Comparison of ENCODE assay signal across 24 mouse cellular contexts in the genomic region with DNA sequence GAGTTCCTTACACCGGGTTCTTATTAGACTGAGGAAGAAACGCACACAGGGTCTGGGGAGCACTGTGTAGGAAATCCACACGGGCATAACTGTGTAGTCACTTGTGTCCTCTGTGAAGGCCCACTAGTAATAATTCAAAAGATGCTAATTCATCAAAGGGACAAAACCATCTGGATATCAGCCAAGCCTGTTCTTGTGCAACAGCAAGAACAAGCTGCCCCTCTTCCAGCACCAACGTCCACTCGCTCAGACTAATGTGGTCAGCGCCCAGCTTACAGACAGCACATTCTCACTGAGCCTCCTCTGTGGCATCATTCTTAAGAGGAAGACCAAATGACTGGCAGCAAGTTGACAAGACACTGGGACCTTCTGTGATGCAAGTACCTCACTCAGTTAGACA. TPM values are rescaled to one million over a fixed set of nuclear protein-coding genes. Genes with fewer than 3 reads are reported as not detected.
A peak's percentile ranks its signal among the peaks of the same experiment; 100 is the strongest.
DNase-seq lines count a peak whose midpoint lies in the region; ATAC-seq lines count a peak whose summit lies in the region.
"Had no signal": no experiment of that assay in that cellular context is flagged by ENCODE, and none has a peak within 500 bp of the region (broad histone marks: within the 10 kb centered on the region; RNA-seq: fewer than 3 reads in every experiment).

No protein-coding gene starts in this region.

- ATAC-seq in megakaryocyte progenitor cell, adult 5-6 weeks (replicated peaks; ENCODE audit: poor library complexity) = 0 out of 2 replicates have a peak, but pooled peaks have one; percentile 21
- ATAC-seq: CD4-positive, CD25-positive, alpha-beta regulatory T cell, adult 4 months; forebrain, embryonic 14.5 days; hindbrain, postnatal 0 days; inflammation-experienced regulatory T-cells, adult 6 months; intestine, embryonic 16.5 days had no signal

- peak; percentile 9 for DNase-seq in adrenal gland, adult 2 months
- DNase-seq in adrenal gland, postnatal 25 days = no peak
- DNase-seq in heart, adult 11 months = peak; percentile 64
- DNase-seq in heart, adult 18-20 months = no peak
- DNase-seq in 416B (ENCODE audit: low read depth) = peak; percentile 73
- DNase-seq in cerebellum, postnatal 10 days = no peak
- DNase-seq: cerebellum, adult 18-20 months; cerebellum, adult 9-10 months; cerebellum, postnatal 25 days; gastrocnemius, postnatal 25 days; heart, postnatal 10 days; heart, postnatal 36 days; kidney, adult 18-20 months had no signal

RNA-seq across cellular contexts. Expression of a gene that starts 6.9 kb away (rescaled TPM):
- total RNA-seq in adrenal gland, adult 2 months (2021) = 10 to 100 TPM in 1 of 2 experiments, 1 to 10 TPM in 1; 9.6 to 16.1 TPM
- polyA plus RNA-seq in adrenal gland, adult 2 months (2012; rRNA removed) = 1.5 and 2.1 TPM in 2 replicates
- 15.5 and 19.0 TPM in 2 replicates for total RNA-seq in adrenal gland, postnatal 25 days (2021)
- total RNA-seq in heart, adult 18-20 months (2021) = 10 to 100 TPM in 1 of 2 experiments, 1 to 10 TPM in 1; 7.1 to 13.0 TPM
- 32.8 and 53.8 TPM in 2 replicates for total RNA-seq in megakaryocyte progenitor cell, adult 5-6 weeks (2015)
- total RNA-seq in megakaryocyte progenitor cell, adult 5-6 weeks (2017) = 43.0 and 45.4 TPM in 2 replicates

RNA-seq across cellular contexts. Expression of a gene that starts 7.1 kb away (rescaled TPM):
- total RNA-seq in adrenal gland, adult 2 months (2021) = 10 to 100 TPM; 38.1 to 39.1 TPM
- polyA plus RNA-seq in adrenal gland, adult 2 months (2012; rRNA removed) = 2.6 and 3.7 TPM in 2 replicates
- total RNA-seq in adrenal gland, postnatal 25 days (2021) = 19.9 and 27.7 TPM in 2 replicates
- 10 to 100 TPM; 15.2 to 15.6 TPM for total RNA-seq in heart, adult 18-20 months (2021)
- 32.4 and 36.8 TPM in 2 replicates for total RNA-seq in megakaryocyte progenitor cell, adult 5-6 weeks (2015)
- 33.1 and 40.1 TPM in 2 replicates for total RNA-seq in megakaryocyte progenitor cell, adult 5-6 weeks (2017)

RNA-seq across cellular contexts. Expression of a gene that starts 33.3 kb away (rescaled TPM):
- under 1 TPM; 0.17 to 0.49 TPM for total RNA-seq in adrenal gland, adult 2 months (2021)
- polyA plus RNA-seq in adrenal gland, adult 2 months (2012; rRNA removed) = 0.30 and 0.42 TPM in 2 replicates
- total RNA-seq in adrenal gland, postnatal 25 days (2021) = 0.27 TPM in 1 of 2 replicates, not detected in the other
- not detected for total RNA-seq in heart, adult 18-20 months (2021)
- not detected in 2 replicates for total RNA-seq in megakaryocyte progenitor cell, adult 5-6 weeks (2015)
- total RNA-seq in megakaryocyte progenitor cell, adult 5-6 weeks (2017) = not detected in 2 replicates
- total RNA-seq: common myeloid progenitor, adult 5-6 weeks; gastrocnemius, adult 8-10 months; heart, postnatal 10 days; heart, postnatal 36 days had no signal

RNA-seq across cellular contexts. Expression of a gene that starts 34.5 kb away (rescaled TPM):
- total RNA-seq in adrenal gland, adult 2 months (2021) = 10 to 100 TPM in 1 of 2 experiments, 1 to 10 TPM in 1; 7.7 to 12.3 TPM
- polyA plus RNA-seq in adrenal gland, adult 2 months (2012; rRNA removed) = 2.7 and 3.5 TPM in 2 replicates
- total RNA-seq in adrenal gland, postnatal 25 days (2021) = 12.3 and 18.1 TPM in 2 replicates
- 10 to 100 TPM; 11.4 to 12.3 TPM for total RNA-seq in heart, adult 18-20 months (2021)
- 11.1 and 11.3 TPM in 2 replicates for total RNA-seq in megakaryocyte progenitor cell, adult 5-6 weeks (2015)
- 11.9 and 16.1 TPM in 2 replicates for total RNA-seq in megakaryocyte progenitor cell, adult 5-6 weeks (2017)

RNA-seq across cellular contexts. Expression of a gene that starts 57.2 kb away (rescaled TPM):
- not detected for total RNA-seq in adrenal gland, adult 2 months (2021)
- not detected in 2 replicates for polyA plus RNA-seq in adrenal gland, adult 2 months (2012; rRNA removed)
- total RNA-seq in adrenal gland, postnatal 25 days (2021) = not detected in 2 replicates
- not detected for total RNA-seq in heart, adult 18-20 months (2021)
- total RNA-seq in megakaryocyte progenitor cell, adult 5-6 weeks (2015) = not detected in 2 replicates
- total RNA-seq in megakaryocyte progenitor cell, adult 5-6 weeks (2017) = not detected in 2 replicates
- total RNA-seq: common myeloid progenitor, adult 5-6 weeks; gastrocnemius, adult 8-10 months; gastrocnemius, postnatal 25 days; heart, postnatal 10 days; heart, postnatal 36 days had no signal
- polyA plus RNA-seq: CD4-positive, CD25-positive, alpha-beta regulatory T cell, adult 4 months; embryonic facial prominence, embryonic 12.5 days; heart, embryonic 12.5 days; heart, embryonic 15.5 days; inflammation-experienced regulatory T-cells, adult 6 months had no signal

Comparison
In these comparisons a context has a peak if more than half of its experiments do, and no peak if none do; other contexts are left out.
1. DNase-seq: peak in adrenal gland, adult 2 months (single experiment), heart, adult 11 months (single experiment) and 416B (single experiment); none in adrenal gland, postnatal 25 days (single experiment), heart, adult 18-20 months (0 of 2) and cerebellum, postnatal 10 days (0 of 2).